Mouse (Mus musculus) fibroblast of lung, adult 2 months (primary cell): ENCODE results near the gene Angpt4.

Experiments used
- DNase-seq: peaks from one replicate; pipeline ENCODE4 v3.0.0-alpha.2; 2011; ENCODE audit warnings: low read depth

Angpt4 gene

GRCm38 (mm10) chr2:151910919-151911500 is at the start of gene Angpt4:
Gene Angpt4, plus strand, starts transcription at chr2:151911210.
- DNase-seq, result no peak

GRCm38 (mm10) chr2:151862257-151862810 is 48.7 kb upstream of the Angpt4 start:
- DNase-seq, result no peak

GRCm38 (mm10) chr2:151864941-151865340 is 46.1 kb upstream of the Angpt4 start:
- no peak for DNase-seq

- no peak for DNase-seq
Measured at GRCm38 (mm10) chr2:151866487-151866886, 44.5 kb upstream of the Angpt4 start.

- DNase-seq, result no peak
Measured at GRCm38 (mm10) chr2:151868196-151868595, 42.8 kb upstream of the Angpt4 start.

GRCm38 (mm10) chr2:151874551-151874950 is 36.5 kb upstream of the Angpt4 start:
- DNase-seq, result no peak

GRCm38 (mm10) chr2:151876012-151876485 is 35.0 kb upstream of the Angpt4 start:
- DNase-seq, result no peak

- no peak for DNase-seq
Measured at GRCm38 (mm10) chr2:151878645-151879044, 32.4 kb upstream of the Angpt4 start.

GRCm38 (mm10) chr2:151879760-151880159 is 31.2 kb upstream of the Angpt4 start:
- DNase-seq, result no peak

GRCm38 (mm10) chr2:151891031-151891430 is 20.0 kb upstream of the Angpt4 start:
- DNase-seq, result no peak

GRCm38 (mm10) chr2:151893122-151893774 is 17.8 kb upstream of the Angpt4 start:
- no peak for DNase-seq

GRCm38 (mm10) chr2:151894209-151894980 is 16.6 kb upstream of the Angpt4 start:
- no peak for DNase-seq

GRCm38 (mm10) chr2:151895911-151896310 is 15.1 kb upstream of the Angpt4 start:
- DNase-seq, result no peak

GRCm38 (mm10) chr2:151898106-151898505 is 12.9 kb upstream of the Angpt4 start:
- DNase-seq, result no peak

- DNase-seq, result no peak
Measured at GRCm38 (mm10) chr2:151900845-151901244, 10.2 kb upstream of the Angpt4 start.

- no peak for DNase-seq
Measured at GRCm38 (mm10) chr2:151903267-151903666, 7.7 kb upstream of the Angpt4 start.

GRCm38 (mm10) chr2:151903933-151904332 is 7.1 kb upstream of the Angpt4 start:
- no peak for DNase-seq

- no peak for DNase-seq
Measured at GRCm38 (mm10) chr2:151904636-151905035, 6.4 kb upstream of the Angpt4 start.

- DNase-seq, result no peak
Measured at GRCm38 (mm10) chr2:151907020-151907419, 4.0 kb upstream of the Angpt4 start.

- DNase-seq, result no peak
Measured at GRCm38 (mm10) chr2:151909386-151909785, 1.6 kb upstream of the Angpt4 start.

GRCm38 (mm10) chr2:151910498-151910897 is 512 bp upstream of the Angpt4 start:
- no peak for DNase-seq

GRCm38 (mm10) chr2:151911751-151912150 is 741 bp downstream of the Angpt4 start:
- DNase-seq, result no peak

- DNase-seq, result peak; percentile 68
Measured at GRCm38 (mm10) chr2:151914120-151914519, 3.1 kb downstream of the Angpt4 start.
